Mouse (Mus musculus): ENCODE data around the gene Tcp10b.
"Not testable (repeated sequence)": the region's sequence is repeated elsewhere in the genome, so short reads cannot be mapped to it uniquely, and the experiment has no call there.

Gene Tcp10b

DNA sequence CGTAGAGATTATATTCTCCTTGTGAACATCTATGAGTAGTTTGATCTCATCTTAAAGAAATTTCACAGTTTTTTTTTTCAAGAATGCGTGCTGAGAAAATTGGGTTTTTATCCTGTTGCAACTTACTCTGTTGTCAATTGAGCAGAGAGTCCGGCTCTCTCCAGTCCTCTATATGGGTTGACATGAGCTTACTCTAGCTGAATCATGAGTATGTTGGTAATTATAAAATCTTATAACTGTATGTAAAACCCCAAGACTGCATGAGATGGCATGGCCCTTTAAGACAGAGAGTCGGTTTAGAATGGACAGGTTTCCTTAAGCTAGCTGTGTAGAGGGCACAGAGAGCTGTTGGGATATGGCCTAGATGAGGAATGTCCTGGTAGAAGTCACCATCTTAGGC is at the start of gene Tcp10b:
Gene Tcp10b, plus strand, starts transcription at position 301 of the 400 bp plus-strand sequence.
- DNase-seq (ENCODE audit: low read depth, low spot score), result not testable (repeated sequence)

DNA sequence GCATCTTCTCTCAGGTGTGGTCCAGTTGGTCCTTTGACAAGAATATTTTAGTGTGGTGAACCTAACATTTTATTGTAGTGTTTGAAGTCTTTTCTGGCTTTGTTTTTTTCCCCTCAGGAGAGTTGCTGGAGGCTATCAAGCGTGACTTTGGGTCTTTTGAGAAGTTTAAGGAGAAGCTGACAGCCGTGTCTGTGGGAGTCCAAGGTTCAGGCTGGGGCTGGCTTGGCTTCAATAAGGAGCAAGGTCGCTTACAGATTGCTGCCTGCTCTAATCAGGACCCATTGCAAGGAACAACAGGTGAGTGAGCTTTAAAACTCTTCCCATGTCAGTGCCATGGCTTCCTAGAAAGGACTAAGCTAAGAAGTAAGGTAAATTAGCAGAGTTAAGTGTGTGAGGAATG is 47.6 kb upstream of the Tcp10b start:
- no peak for DNase-seq (ENCODE audit: low read depth, low spot score)

- DNase-seq (ENCODE audit: low read depth, low spot score), result not testable (repeated sequence)
These were observed 24.2 kb upstream of the Tcp10b start for GRCm38 (mm10) chr17:13036627-13037192.

GRCm38 (mm10) chr17:13043846-13044673 is 16.8 kb upstream of the Tcp10b start:
- DNase-seq (ENCODE audit: low read depth, low spot score), result peak; percentile 11

DNA sequence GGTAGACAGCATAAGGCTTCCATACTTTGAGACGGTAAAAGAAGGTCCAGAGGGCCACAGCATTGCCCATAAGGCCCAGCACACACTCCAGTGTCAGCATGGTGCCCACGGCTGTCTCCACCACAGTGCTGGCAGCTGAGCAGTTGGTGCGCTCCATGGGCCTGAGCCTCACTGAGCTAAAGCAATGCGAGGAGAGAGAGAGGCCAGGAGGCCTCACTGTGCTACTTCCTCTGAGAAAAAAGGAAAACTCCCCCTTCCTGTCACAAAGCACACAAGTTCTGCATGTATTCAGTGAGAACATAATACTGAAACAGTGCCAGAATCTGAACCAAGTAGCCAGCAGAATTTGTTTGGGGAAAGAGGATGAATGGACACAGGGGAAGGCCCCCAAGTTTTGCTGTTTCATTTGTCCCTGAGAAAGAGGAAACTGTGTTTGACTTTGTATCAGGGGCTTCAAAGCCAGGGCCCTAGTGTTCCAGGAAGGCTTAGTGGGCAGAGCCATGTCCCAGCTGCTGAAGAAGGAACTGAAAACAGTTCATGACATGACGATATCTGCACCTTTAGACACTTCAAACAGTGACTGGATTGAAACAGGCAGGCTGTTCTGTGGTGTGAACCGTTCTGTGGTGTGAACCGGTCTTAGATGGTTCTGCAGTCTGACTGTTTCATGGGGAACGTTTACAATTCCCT is 8.6 kb upstream of the Tcp10b start, which contains the start of gene Gpr31b:
Gene Gpr31b, minus strand, starts transcription at position 173 of the 690 bp plus-strand sequence.
- not testable (repeated sequence) for DNase-seq (ENCODE audit: low read depth, low spot score)

- DNase-seq (ENCODE audit: low read depth, low spot score), result not testable (repeated sequence)
These were observed 2.0 kb downstream of the Tcp10b start for GRCm38 (mm10) chr17:13062882-13063281.

GRCm38 (mm10) chr17:13067864-13068385 is 7.0 kb downstream of the Tcp10b start:
- DNase-seq (ENCODE audit: low read depth, low spot score), result not testable (repeated sequence)

- DNase-seq (ENCODE audit: low read depth, low spot score), result not testable (repeated sequence)
These were observed 8.3 kb downstream of the Tcp10b start for GRCm38 (mm10) chr17:13069227-13069626.

DNA sequence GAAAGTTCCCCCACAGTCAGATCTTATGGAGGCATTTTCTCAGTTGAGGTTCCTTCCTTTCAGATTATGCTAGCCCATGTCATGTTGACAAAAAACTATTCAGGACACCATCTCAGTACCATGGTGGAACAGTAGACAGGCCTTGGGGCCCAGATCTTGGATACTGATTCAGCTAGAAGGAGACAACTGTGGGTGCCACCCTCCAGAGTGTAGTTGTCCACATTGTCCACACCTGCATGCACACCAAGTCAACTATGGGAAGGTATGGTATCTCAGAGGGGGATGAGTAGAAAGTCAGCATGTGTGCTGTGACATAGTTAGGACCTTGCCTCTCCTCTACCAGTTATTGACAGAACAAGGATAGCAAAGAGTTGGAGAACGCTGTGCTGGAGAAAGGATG is 30.6 kb downstream of the Tcp10b start:
- DNase-seq (ENCODE audit: low read depth, low spot score), result not testable (repeated sequence)

GRCm38 (mm10) chr17:13092100-13092764 is 31.3 kb downstream of the Tcp10b start:
- not testable (repeated sequence) for DNase-seq (ENCODE audit: low read depth, low spot score)

DNA sequence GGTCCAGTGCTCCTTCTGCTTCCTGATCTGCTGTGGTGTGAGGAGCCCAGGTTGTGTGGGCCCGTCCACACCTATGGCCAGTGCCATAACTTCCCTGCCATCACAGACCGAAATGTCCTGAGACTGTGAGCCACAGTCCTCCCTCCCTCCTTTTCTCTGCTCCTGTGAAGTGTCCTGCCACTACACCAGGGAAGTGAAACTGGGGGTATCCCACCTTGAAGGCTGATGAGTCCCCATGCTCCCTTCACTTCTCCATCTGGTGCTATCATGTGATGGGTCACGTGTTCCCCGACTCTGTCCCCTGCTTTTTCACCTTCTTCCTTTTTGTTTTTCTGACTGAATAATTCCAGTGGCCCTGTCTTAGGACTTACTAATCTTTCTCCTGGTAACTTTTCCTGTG is 32.1 kb downstream of the Tcp10b start:
- DNase-seq (ENCODE audit: low read depth, low spot score), result not testable (repeated sequence)

GRCm38 (mm10) chr17:13106563-13106962 is 45.7 kb downstream of the Tcp10b start:
- DNase-seq (ENCODE audit: low read depth, low spot score), result not testable (repeated sequence)

- DNase-seq (ENCODE audit: low read depth, low spot score), result not testable (repeated sequence)
These were observed 51.8 kb downstream of the Tcp10b start for GRCm38 (mm10) chr17:13112504-13113291.

DNA sequence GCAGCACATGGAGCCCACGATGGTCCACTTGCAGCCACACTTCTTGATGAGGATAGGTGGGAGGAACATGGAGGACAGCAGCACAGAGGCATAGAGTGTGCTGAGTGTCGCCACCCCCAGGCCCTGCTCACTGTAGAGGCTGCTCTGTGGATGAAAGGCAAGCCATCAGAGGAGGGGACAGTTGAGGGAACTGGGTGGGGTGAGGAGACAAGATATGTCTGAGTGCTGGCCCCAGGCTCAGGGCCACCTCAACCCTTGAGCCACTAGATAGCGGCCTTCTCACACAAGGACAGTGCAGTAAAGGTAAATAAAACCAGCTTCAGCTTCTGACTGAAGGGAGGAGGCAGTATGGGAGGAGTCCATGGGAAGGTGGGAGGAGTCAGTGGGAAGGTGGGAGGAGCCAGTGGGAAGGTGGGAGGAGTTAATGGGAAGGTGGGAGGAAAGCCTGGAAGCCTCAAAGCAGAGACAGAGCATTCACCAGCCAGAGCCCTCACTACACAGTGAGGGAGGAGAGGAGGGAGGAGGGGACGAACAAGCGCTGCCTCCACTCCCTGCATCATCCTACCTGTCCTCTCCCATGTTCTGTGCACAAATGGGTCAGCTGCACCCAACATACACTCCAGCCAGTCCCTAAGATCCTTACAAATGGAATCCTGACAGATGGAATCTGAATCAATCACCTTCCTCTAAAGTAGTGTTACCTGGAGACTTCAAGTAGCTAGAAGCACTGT is 62.6 kb downstream of the Tcp10b start:
- not testable (repeated sequence) for DNase-seq (ENCODE audit: low read depth, low spot score)

- not testable (repeated sequence) for DNase-seq (ENCODE audit: low read depth, low spot score)
These were observed 63.3 kb downstream of the Tcp10b start for GRCm38 (mm10) chr17:13124241-13124640.

DNA sequence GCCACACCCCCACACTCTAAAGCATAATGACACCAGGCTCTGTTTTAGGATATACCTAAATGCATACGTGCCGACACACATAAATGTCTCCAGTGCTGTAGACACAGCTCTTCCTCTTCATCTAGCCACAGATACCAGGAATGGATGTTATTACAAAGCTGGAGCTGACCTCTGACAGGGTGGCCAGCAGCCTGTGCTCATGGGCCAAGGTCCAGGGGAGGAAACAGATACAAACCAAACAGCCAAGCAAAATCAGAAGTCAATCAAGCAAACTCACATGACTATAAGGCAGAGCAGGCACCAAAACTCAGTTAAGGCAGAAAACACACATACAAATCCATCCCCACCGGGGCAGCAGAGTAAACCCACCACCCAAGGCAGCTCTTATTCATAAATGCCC is 68.4 kb downstream of the Tcp10b start:
- not testable (repeated sequence) for DNase-seq (ENCODE audit: low read depth, low spot score)

- not testable (repeated sequence) for DNase-seq (ENCODE audit: low read depth, low spot score)
These were observed 69.0 kb downstream of the Tcp10b start for GRCm38 (mm10) chr17:13129737-13130465.

- DNase-seq (ENCODE audit: low read depth, low spot score), result not testable (repeated sequence)
These were observed 70.8 kb downstream of the Tcp10b start, which contains the start of gene Unc93a for GRCm38 (mm10) chr17:13131710-13132109. TSS of gene Unc93a (minus strand) at chr17:13131810.

Measured in c-Kit-negative CD71-positive TER-119-positive erythroid progenitor cells, embryonic 14.5 days (primary cell).